Mouse (Mus musculus) inflammation-experienced regulatory T-cells, adult 16 weeks (primary cell): ENCODE measurements around the gene Mrpl2. TPM values are rescaled to one million over a fixed set of nuclear protein-coding genes. Genes with fewer than 3 reads are reported as not detected.

Experiments used
- polyA plus RNA-seq: library from polyadenylated mRNA; unstranded; fragments of 100-300 nt; shearing (Covaris generic); gene quantifications from one replicate; pipeline ENCODE4 v1.2.1, GENCODE M21; 2017

Mrpl2 gene
- 70.8 TPM for polyA plus RNA-seq

GRCm38 (mm10) chr17:46645561-46646321, at the start of gene Mrpl2, which contains the start of gene Klc4:
TSS of gene Mrpl2 (plus strand) at chr17:46646229.
TSS of gene Klc4 (minus strand) at chr17:46646022.

GRCm38 (mm10) chr17:46628791-46629684, 17.0 kb upstream of the Mrpl2 start, which contains the start of gene Ptk7:
TSS of gene Ptk7 (minus strand) at chr17:46629504.

GRCm38 (mm10) chr17:46650232-46651031, 4.4 kb downstream of the Mrpl2 start, which contains the start of gene Cul7:
TSS of gene Cul7 (plus strand) at chr17:46650337.

GRCm38 (mm10) chr17:46673850-46674529, 28.0 kb downstream of the Mrpl2 start, which contains the start of gene Rrp36:
TSS of gene Rrp36 (minus strand) at chr17:46674352.

GRCm38 (mm10) chr17:46678416-46678815, 32.4 kb downstream of the Mrpl2 start, which contains the start of gene Mea1:
TSS of gene Mea1 (plus strand) at chr17:46678793.

GRCm38 (mm10) chr17:46680760-46681373, 34.8 kb downstream of the Mrpl2 start, which contains the start of gene Klhdc3:
TSS of gene Klhdc3 (minus strand) at chr17:46680914.

Other genes starting within 250 kb of the Mrpl2 start
- gene Crip3, start 217.3 kb upstream of the Mrpl2 start, polyA plus RNA-seq: not detected
- gene Slc22a7, start 207.8 kb upstream of the Mrpl2 start, polyA plus RNA-seq: not detected
- 0.18 TPM for gene Ttbk1, start 158.6 kb upstream of the Mrpl2 start, polyA plus RNA-seq
- gene Dnph1, start 149.5 kb upstream of the Mrpl2 start, polyA plus RNA-seq: 8.4 TPM
- 13.2 TPM for gene Cul9, start 99.8 kb upstream of the Mrpl2 start, polyA plus RNA-seq
- gene Srf, start 90.1 kb upstream of the Mrpl2 start, polyA plus RNA-seq: 3.4 TPM
- not detected for gene Ptk7, start 16.7 kb upstream of the Mrpl2 start, polyA plus RNA-seq
- gene Klc4, start 207 bp upstream of the Mrpl2 start, polyA plus RNA-seq: 25.8 TPM
- 13.5 TPM for gene Cul7, start 4.1 kb downstream of the Mrpl2 start, polyA plus RNA-seq
- 68.2 TPM for gene Rrp36, start 28.1 kb downstream of the Mrpl2 start, polyA plus RNA-seq
- 170 TPM for gene Mea1, start 32.6 kb downstream of the Mrpl2 start, polyA plus RNA-seq
- gene Klhdc3, start 34.7 kb downstream of the Mrpl2 start, polyA plus RNA-seq: 84.9 TPM
- 66.6 TPM for gene Ppp2r5d, start 58.9 kb downstream of the Mrpl2 start, polyA plus RNA-seq
- 3.0 TPM for gene Pex6, start 65.2 kb downstream of the Mrpl2 start, polyA plus RNA-seq
- 0.67 TPM for gene Gnmt, start 82.9 kb downstream of the Mrpl2 start, polyA plus RNA-seq
- gene Cnpy3, start 106.0 kb downstream of the Mrpl2 start, polyA plus RNA-seq: 63.8 TPM
- gene Ptcra, start 117.5 kb downstream of the Mrpl2 start, polyA plus RNA-seq: not detected
- gene 2310039H08Rik, start 126.4 kb downstream of the Mrpl2 start, polyA plus RNA-seq: 26.7 TPM
- gene Rpl7l1, start 136.4 kb downstream of the Mrpl2 start, polyA plus RNA-seq: 169 TPM
- 23.2 TPM for gene Bicral, start 212.3 kb downstream of the Mrpl2 start, polyA plus RNA-seq
- gene Tbcc, start 244.5 kb downstream of the Mrpl2 start, polyA plus RNA-seq: 23.2 TPM